ENCODE assay signal across 12 mouse cellular contexts in the genomic region with DNA sequence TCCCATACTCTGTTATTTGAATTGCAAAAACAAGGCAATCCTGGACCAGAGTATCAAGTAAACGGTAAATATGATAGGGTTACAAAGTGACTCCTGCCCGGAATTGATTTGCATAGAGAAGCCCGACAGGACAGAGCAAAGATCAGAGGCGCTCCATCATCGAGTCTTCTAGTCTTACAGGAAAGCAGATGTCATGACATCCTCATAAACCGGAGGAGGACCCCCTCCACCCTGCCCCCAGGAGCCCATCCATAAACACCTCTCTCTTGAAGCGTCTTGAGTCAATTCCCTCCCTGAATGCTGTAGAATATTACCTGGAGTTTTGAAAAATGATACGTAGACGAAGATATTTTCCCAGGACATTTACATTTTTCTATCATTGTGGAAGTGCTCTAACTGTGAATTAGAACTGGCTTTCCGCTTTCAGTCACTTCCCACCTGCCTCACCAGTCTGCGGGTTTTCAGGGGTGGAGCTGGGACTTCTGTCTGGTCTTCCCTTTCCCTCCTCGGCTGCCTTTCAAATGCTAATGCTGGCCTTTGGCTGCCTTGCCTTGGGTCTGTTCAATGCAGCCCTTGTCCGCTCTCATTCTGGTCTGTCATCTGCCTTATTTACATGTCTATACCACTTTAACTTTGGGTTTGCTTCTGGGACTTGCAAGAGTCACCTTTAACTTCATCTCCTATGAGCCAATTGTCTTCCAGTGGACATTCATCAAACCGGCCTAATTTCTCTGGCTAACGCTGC. TPM values are rescaled to one million over a fixed set of nuclear protein-coding genes. Genes with fewer than 3 reads are reported as not detected.
DNase-seq lines count a peak whose midpoint lies in the region; ATAC-seq and TF ChIP-seq lines count a peak whose summit lies in the region.
"Had no signal": no experiment of that assay in that cellular context is flagged by ENCODE, and none has a peak within 500 bp of the region (broad histone marks: within the 10 kb centered on the region; RNA-seq: fewer than 3 reads in every experiment).

No protein-coding gene starts in this region.

- no peak for DNase-seq in kidney, postnatal 0 days (ENCODE audit: low spot score)
- no peak for DNase-seq in kidney, postnatal 14 days
- DNase-seq in forebrain, embryonic 14.5 days (ENCODE audit: low spot score), result peak; percentile 54
- peak; percentile 56 for DNase-seq in midbrain, embryonic 10.5 days (ENCODE audit: low spot score)
- no peak for DNase-seq in thymus, postnatal 10 days (ENCODE audit: low spot score in 2 of 2)
- DNase-seq in adrenal gland, postnatal 4 days (ENCODE audit: low spot score in 2 of 2), result no peak
- no peak for DNase-seq in layer of hippocampus, postnatal 25 days (ENCODE audit: extremely low spot score in 1 of 2, low spot score in 1 of 2)
- DNase-seq: kidney, adult 18-20 months had no signal

- no peak for ATAC-seq in kidney, postnatal 0 days (replicated peaks; ENCODE audit: low FRiP score, low read depth)
- peak; percentile 53; the same call in 1 of the 2 replicates for ATAC-seq in forebrain, embryonic 14.5 days

- no peak overlapping the region for H3K4me3 ChIP-seq in kidney, postnatal 0 days (replicated peaks; ENCODE audit: low read depth, low read length)
- no peak overlapping the region for H3K4me3 ChIP-seq in forebrain, embryonic 14.5 days (ENCODE audit: low read depth, low read length)
- H3K4me3 ChIP-seq in midbrain, embryonic 10.5 days, result peak overlapping the region; percentile 45

- no peak overlapping the region for H3K27ac ChIP-seq in kidney, postnatal 0 days
- no peak overlapping the region for H3K27ac ChIP-seq in forebrain, embryonic 14.5 days (ENCODE audit: low read depth, low read length)
- H3K27ac ChIP-seq in midbrain, embryonic 10.5 days (replicated peaks), result peak overlapping the region; percentile 60

- no peaks in the 10 kb centered on the region for H3K9me3 ChIP-seq in kidney, postnatal 0 days (replicated peaks; ENCODE audit: low read length)
- no peaks in the 10 kb centered on the region for H3K9me3 ChIP-seq in forebrain, embryonic 14.5 days (replicated peaks; ENCODE audit: control insufficient read depth, low read length)
- no peaks in the 10 kb centered on the region for H3K9me3 ChIP-seq in midbrain, embryonic 10.5 days (replicated peaks)
- H3K9me3 ChIP-seq: G1E had no signal

- no peak overlapping the region for H3K9ac ChIP-seq in kidney, postnatal 0 days (ENCODE audit: low read depth, low read length)
- no peak overlapping the region for H3K9ac ChIP-seq in forebrain, embryonic 14.5 days (ENCODE audit: low read length)

- 11% methylated on average over 15 of the region's 15 CpGs for WGBS in kidney, postnatal 0 days
- WGBS in forebrain, embryonic 14.5 days, result 5% methylated on average over 15 of the region's 15 CpGs
- WGBS in midbrain, embryonic 10.5 days, result 3% methylated on average over 15 of the region's 15 CpGs

- no peak for TF ChIP-seq CTCF in kidney, postnatal 0 days (IDR thresholded peaks at IDR 0.05; ENCODE audit: low read depth)

- H3K27me3 ChIP-seq in kidney, postnatal 0 days (ENCODE audit: insufficient read depth, low read length), result no peaks in the 10 kb centered on the region
- no peaks in the 10 kb centered on the region for H3K27me3 ChIP-seq in forebrain, embryonic 14.5 days (replicated peaks; ENCODE audit: control insufficient read depth, insufficient read depth, low read length)
- H3K27me3 ChIP-seq in midbrain, embryonic 10.5 days (ENCODE audit: low read depth, poor library complexity, severe bottlenecking), result peaks cover 19% of the 10 kb centered on the region

- H3K4me1 ChIP-seq in kidney, postnatal 0 days (replicated peaks; ENCODE audit: insufficient read depth, low read length), result 0 out of 2 replicates have a peak, but pooled peaks cover 5% of the 10 kb centered on the region
- peaks cover 12% of the 10 kb centered on the region for H3K4me1 ChIP-seq in forebrain, embryonic 14.5 days (ENCODE audit: control insufficient read depth, insufficient read depth, low read length)
- peaks cover 35% of the 10 kb centered on the region for H3K4me1 ChIP-seq in midbrain, embryonic 10.5 days

- H3K36me3 ChIP-seq in kidney, postnatal 0 days (ENCODE audit: insufficient read depth, low read length), result no peaks in the 10 kb centered on the region
- H3K36me3 ChIP-seq in forebrain, embryonic 14.5 days (ENCODE audit: control insufficient read depth, insufficient read depth, low read length), result no peaks in the 10 kb centered on the region
- no peaks in the 10 kb centered on the region for H3K36me3 ChIP-seq in midbrain, embryonic 10.5 days
- H3K36me3 ChIP-seq: G1E had no signal

- H3K4me2 ChIP-seq in kidney, postnatal 0 days (ENCODE audit: low read length), result peak overlapping the region; percentile 14; the same call in 1 of the 2 replicates
- peak overlapping the region; percentile 26 for H3K4me2 ChIP-seq in forebrain, embryonic 14.5 days (ENCODE audit: low read length)

RNA-seq across cellular contexts. Expression of a gene that starts 41.9 kb away (rescaled TPM):
- polyA plus RNA-seq in kidney, postnatal 0 days (2015; fragmentation: Nextera tagmentation; extraction: Ambion mirVana), result 0.08 and 0.23 TPM in 2 replicates
- polyA plus RNA-seq in forebrain, embryonic 14.5 days (2014; fragmentation: Nextera tagmentation; extraction: Ambion mirVana), result 0.83 and 1.1 TPM in 2 replicates
- 1.8 and 3.0 TPM in 2 replicates for polyA plus RNA-seq in midbrain, embryonic 10.5 days (2016; fragmentation: Nextera tagmentation; extraction: Ambion mirVana)
- total RNA-seq in adrenal gland, postnatal 4 days (2021), result under 1 TPM; 0.08 to 0.40 TPM
- under 1 TPM; 0.12 to 0.30 TPM for total RNA-seq in layer of hippocampus, postnatal 25 days (2021)
- total RNA-seq: common myeloid progenitor, adult 5-6 weeks; liver, adult 2 months; monocyte, adult 5-6 weeks had no signal
- polyA plus RNA-seq: G1E; liver, adult 2 months had no signal

RNA-seq across cellular contexts. Expression of a gene that starts 46.9 kb away (rescaled TPM):
- polyA plus RNA-seq in kidney, postnatal 0 days (2015; fragmentation: Nextera tagmentation; extraction: Ambion mirVana), result 12.8 and 14.4 TPM in 2 replicates
- polyA plus RNA-seq in forebrain, embryonic 14.5 days (2014; fragmentation: Nextera tagmentation; extraction: Ambion mirVana), result 4.6 and 5.4 TPM in 2 replicates
- 10.1 and 11.1 TPM in 2 replicates for polyA plus RNA-seq in midbrain, embryonic 10.5 days (2016; fragmentation: Nextera tagmentation; extraction: Ambion mirVana)
- total RNA-seq in adrenal gland, postnatal 4 days (2021), result 10 to 100 TPM; 52.4 to 55.7 TPM
- 10 to 100 TPM; 23.5 to 27.1 TPM for total RNA-seq in layer of hippocampus, postnatal 25 days (2021)

Comparison
In these comparisons a context has a peak if more than half of its experiments do, and no peak if none do; other contexts are left out.
1. DNase-seq: peak in forebrain, embryonic 14.5 days (single experiment) and midbrain, embryonic 10.5 days (single experiment); none in kidney, postnatal 0 days (single experiment), kidney, postnatal 14 days (single experiment), thymus, postnatal 10 days (0 of 2), adrenal gland, postnatal 4 days (0 of 2) and layer of hippocampus, postnatal 25 days (0 of 2).